Mouse (Mus musculus) cerebellum, adult 9-10 months (tissue): ENCODE data around the gene Smarcd3.

ENCODE experiments used
- DNase-seq: peaks from one replicate; pipeline ENCODE4 v3.0.0; 2022

Smarcd3 gene

GRCm38 (mm10) chr5:24620116-24620515 is 4.1 kb downstream of the Smarcd3 start:
- DNase-seq, result peak; percentile 26

GRCm38 (mm10) chr5:24618921-24619320 is 5.3 kb downstream of the Smarcd3 start:
- peak; percentile 20 for DNase-seq

GRCm38 (mm10) chr5:24615097-24615496 is 9.1 kb downstream of the Smarcd3 start:
- peak; percentile 9 for DNase-seq

- DNase-seq, result no peak
Observed at GRCm38 (mm10) chr5:24612302-24612649, 11.9 kb downstream of the Smarcd3 start.

GRCm38 (mm10) chr5:24611366-24612301 is 12.6 kb downstream of the Smarcd3 start:
- DNase-seq, result peak; percentile 87

- DNase-seq, result no peak
Observed at GRCm38 (mm10) chr5:24609388-24609787, 14.8 kb downstream of the Smarcd3 start.

- DNase-seq, result no peak
Observed at GRCm38 (mm10) chr5:24605980-24606665, 18.1 kb downstream of the Smarcd3 start.

- DNase-seq, result no peak
Observed at GRCm38 (mm10) chr5:24605321-24605979, 18.8 kb downstream of the Smarcd3 start.

GRCm38 (mm10) chr5:24604656-24605100 is 19.5 kb downstream of the Smarcd3 start:
- DNase-seq, result peak; percentile 78

- no peak for DNase-seq
Observed at GRCm38 (mm10) chr5:24604080-24604655, 20.0 kb downstream of the Smarcd3 start.

GRCm38 (mm10) chr5:24603431-24604010 is 20.7 kb downstream of the Smarcd3 start:
- DNase-seq, result peak; percentile 58

GRCm38 (mm10) chr5:24602751-24603343 is 21.4 kb downstream of the Smarcd3 start:
- peak; percentile 81 for DNase-seq

GRCm38 (mm10) chr5:24601911-24602750 is 22.1 kb downstream of the Smarcd3 start:
- DNase-seq, result no peak

- DNase-seq, result no peak
Observed at GRCm38 (mm10) chr5:24601071-24601835, 23.0 kb downstream of the Smarcd3 start.

GRCm38 (mm10) chr5:24600236-24600635 is 24.0 kb downstream of the Smarcd3 start:
- no peak for DNase-seq

- DNase-seq, result no peak
Observed at GRCm38 (mm10) chr5:24599137-24599536, 25.1 kb downstream of the Smarcd3 start.

GRCm38 (mm10) chr5:24598570-24599006 is 25.6 kb downstream of the Smarcd3 start:
- DNase-seq, result no peak

GRCm38 (mm10) chr5:24597901-24598569 is 26.2 kb downstream of the Smarcd3 start:
- DNase-seq, result peak; percentile 73

GRCm38 (mm10) chr5:24597221-24597728 is 26.9 kb downstream of the Smarcd3 start:
- peak; percentile 90 for DNase-seq
